Mouse (Mus musculus) liver, adult 2 months (tissue): ENCODE data around the gene Trpm8.

Source experiments
- CTCF ChIP-seq: fragments of 200-500 bp; IDR thresholded peaks from 2 replicates; pipeline ENCODE4 v1.5.1; 2011; ENCODE audit warnings: low read depth, low read length, control low read depth
- POLR2A ChIP-seq: fragments of 200-500 bp; IDR thresholded peaks from 2 replicates; pipeline ENCODE4 v1.6.1; 2011; ENCODE audit warnings: low read length, control low read depth; ENCODE audit not compliant: insufficient read depth; ENCODE audit errors: extremely low read depth

DNA sequence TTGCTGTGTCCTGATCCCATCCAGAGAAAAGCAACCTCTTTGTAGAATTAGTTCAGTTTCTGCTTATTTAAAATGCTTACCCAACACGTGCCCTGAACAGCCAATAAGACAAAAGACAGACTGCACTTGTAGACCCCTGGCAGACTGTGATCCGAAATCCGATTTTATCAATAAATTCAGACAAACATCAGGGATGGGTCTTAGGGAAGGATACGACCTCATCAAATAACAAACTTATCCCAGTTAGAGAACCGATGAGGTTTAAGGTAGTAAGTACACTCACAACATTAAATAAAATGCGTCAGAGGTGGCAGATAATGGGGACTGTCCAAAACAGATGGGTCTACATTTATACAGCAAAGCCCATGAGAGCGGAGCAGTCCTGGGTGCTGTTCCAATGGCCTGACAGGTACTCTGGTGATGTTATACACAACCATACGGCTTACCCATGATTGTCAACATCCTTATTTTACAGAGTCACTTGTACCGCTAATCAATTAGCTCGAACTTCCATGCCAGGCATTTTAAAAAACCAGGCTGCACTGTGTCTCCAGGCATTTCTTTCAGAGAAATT lies 850 bp upstream of the Trpm8 start:
- TF ChIP-seq POLR2A = no peak
- TF ChIP-seq CTCF = no peak
